Mouse (Mus musculus) adrenal gland, adult 8-10 months (tissue): ENCODE data around the gene Zfp64. TPM values are rescaled to one million over a fixed set of nuclear protein-coding genes. Genes with fewer than 3 reads are reported as not detected.

Source experiments
- DNase-seq: peaks from one replicate; pipeline ENCODE4 v3.0.0; 2022
- total RNA-seq, 4 experiments: library from RNA; stranded (reverse); gene quantifications; 2 replicates each; pipeline ENCODE4 v1.2.4; 2022

Gene Zfp64
- total RNA-seq, 4 experiments from 2014 or later: 15.5 to 23.2 (median 19.7) TPM

GRCm38 (mm10) chr2:168846180-168846720, 109.1 kb downstream of the Zfp64 start:
- no peak for DNase-seq

Other genes with a start within 250 kb of the Zfp64 start
- 100 to 1,000 TPM in 2 of 4 experiments, 10 to 100 TPM in 2; 82.4 to 126 (median 105) TPM for gene Atp9a, start 213.2 kb downstream of the Zfp64 start, total RNA-seq
- gene Sall4, start 187.6 kb downstream of the Zfp64 start, total RNA-seq: under 1 TPM in 1 of 4 experiments, not detected in 3; 0.44 TPM